Mouse (Mus musculus) midbrain, embryonic 14.5 days (tissue): ENCODE data around the gene Tiam1. TPM values are rescaled to one million over a fixed set of nuclear protein-coding genes. Genes with fewer than 3 reads are reported as not detected.
A peak's percentile ranks its signal among the peaks of the same experiment; 100 is the strongest.

Source experiments
- ATAC-seq: fragments of 200-750 bp; cut with Nextera tagmentation; 2 replicates; pipeline ENCODE4 v1.8.0; 2017; ENCODE audit warnings: moderate number of reproducible peaks, moderate library complexity; ENCODE audit not compliant: low FRiP score, low TSS enrichment
- DNase-seq: peaks from one replicate; pipeline ENCODE4 v3.0.0-alpha.2; 2015
- H3K27ac ChIP-seq: fragments of 300-500 bp; sonication (generic); replicated peaks from 2 replicates; pipeline ENCODE4 v1.5.1; 2014; ENCODE audit warnings: mild to moderate bottlenecking, low read depth, low read length, moderate library complexity
- H3K27me3 ChIP-seq: fragments of 300-500 bp; sonication (generic); 2 replicates; pipeline ENCODE4 v1.6.1; 2014; ENCODE audit warnings: low read length, control low read depth, mixed read lengths; ENCODE audit not compliant: control insufficient read depth, insufficient read depth
- H3K36me3 ChIP-seq: fragments of 300-500 bp; sonication (generic); 2 replicates; pipeline ENCODE4 v1.6.1; 2014; ENCODE audit warnings: low read length, control low read depth; ENCODE audit not compliant: control insufficient read depth, insufficient read depth
- H3K4me1 ChIP-seq: fragments of 300-500 bp; sonication (generic); 2 replicates; pipeline ENCODE4 v1.6.1; 2014; ENCODE audit warnings: mild to moderate bottlenecking, antibody characterized with exemption, low read length, control low read depth; ENCODE audit not compliant: control insufficient read depth, insufficient read depth
- H3K4me2 ChIP-seq: fragments of 300-500 bp; sonication (generic); 2 replicates; pipeline ENCODE4 v1.6.1; 2014; ENCODE audit warnings: mild to moderate bottlenecking, low read length, moderate library complexity
- H3K4me3 ChIP-seq: fragments of 300-500 bp; sonication (generic); replicated peaks from 2 replicates; pipeline ENCODE4 v1.5.1; 2014; ENCODE audit warnings: low read depth, low read length
- H3K9ac ChIP-seq: fragments of 300-500 bp; sonication (generic); replicated peaks from 2 replicates; pipeline ENCODE4 v1.6.1; 2014; ENCODE audit warnings: mild to moderate bottlenecking, low read length, moderate library complexity
- H3K9me3 ChIP-seq: fragments of 300-500 bp; sonication (generic); 2 replicates; pipeline ENCODE4 v1.6.1; 2016; ENCODE audit warnings: low read length, control low read depth, mixed read lengths; ENCODE audit not compliant: control insufficient read depth
- WGBS: fragments of 180-500 bp; shearing (Covaris S2); extraction: QIAGEN DNeasy Blood & Tissue Kit; methylation state at CpG from one replicate; pipeline ENCODE4 v1.1.7; 2014; 5-methylcytosine and 5-hydroxymethylcytosine counted together
- polyA plus RNA-seq: library from polyadenylated mRNA; unstranded; fragments of >200 nt; fragmentation: Nextera tagmentation; extraction: Ambion mirVana; gene quantifications from 2 replicates; pipeline ENCODE4 v1.2.1, GENCODE M21; 2014

Tiam1 gene
- polyA plus RNA-seq, 1 experiment from 2014 or later = 34.6 TPM

DNA sequence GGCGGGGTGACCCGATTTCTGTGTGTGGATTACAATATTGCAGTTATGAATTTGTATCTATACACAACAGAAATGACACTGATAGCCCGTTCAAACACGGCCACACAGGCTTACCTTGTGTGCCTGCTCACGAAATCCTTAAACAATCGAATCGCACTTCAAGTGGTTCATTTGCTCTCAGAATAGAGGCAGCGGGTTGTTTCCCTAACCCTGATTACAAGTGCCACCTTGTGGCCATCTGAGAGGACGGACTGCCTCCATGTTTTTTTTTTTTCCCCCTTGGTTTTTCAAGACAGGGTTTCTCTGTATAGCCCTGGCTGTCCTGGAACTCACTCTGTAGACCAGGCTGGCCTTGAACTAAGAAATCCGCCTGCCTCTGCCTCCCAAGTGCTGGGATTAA, 312.4 kb downstream of the Tiam1 start:
- 37% methylated on average over 10 of the region's 10 CpGs for WGBS
- H3K4me2 ChIP-seq = no peak overlapping the region
- peak; percentile 82 for DNase-seq
- H3K27me3 ChIP-seq = no peaks in the 10 kb centered on the region
- no peaks in the 10 kb centered on the region; the same call in 1 of the 2 replicates for H3K4me1 ChIP-seq
- H3K9me3 ChIP-seq = no peaks in the 10 kb centered on the region
- H3K9ac ChIP-seq = no peak overlapping the region
- H3K4me3 ChIP-seq = no peak overlapping the region
- H3K36me3 ChIP-seq = peaks cover 7% of the 10 kb centered on the region; the same call in 1 of the 2 replicates
- H3K27ac ChIP-seq = 0 out of 2 replicates have a peak overlapping the region, but pooled peaks have one; percentile 5
- ATAC-seq = no peak

DNA sequence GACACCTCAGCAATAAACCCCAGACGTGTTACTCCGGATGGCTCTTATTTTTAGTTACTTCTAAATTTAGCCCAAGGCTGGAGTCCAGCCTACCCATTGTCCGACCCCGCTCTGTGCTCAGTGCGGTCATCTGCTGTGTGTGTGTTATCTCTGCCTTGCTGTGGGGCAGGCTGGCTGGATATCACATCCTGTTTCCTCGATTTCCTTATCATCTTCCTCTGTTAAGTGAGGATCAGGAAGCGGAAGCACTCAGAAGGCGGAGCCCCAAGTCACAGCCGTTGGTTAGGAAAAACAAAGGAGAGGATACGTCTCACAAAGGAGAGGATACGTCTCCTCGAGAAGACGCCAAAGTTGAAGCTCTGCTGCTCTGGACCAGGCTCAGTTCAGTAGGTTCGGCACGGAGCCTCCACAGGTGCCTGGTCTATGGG, 313.3 kb downstream of the Tiam1 start:
- no peaks in the 10 kb centered on the region for H3K27me3 ChIP-seq
- DNase-seq (no peak), ATAC-seq (no peak)

DNA sequence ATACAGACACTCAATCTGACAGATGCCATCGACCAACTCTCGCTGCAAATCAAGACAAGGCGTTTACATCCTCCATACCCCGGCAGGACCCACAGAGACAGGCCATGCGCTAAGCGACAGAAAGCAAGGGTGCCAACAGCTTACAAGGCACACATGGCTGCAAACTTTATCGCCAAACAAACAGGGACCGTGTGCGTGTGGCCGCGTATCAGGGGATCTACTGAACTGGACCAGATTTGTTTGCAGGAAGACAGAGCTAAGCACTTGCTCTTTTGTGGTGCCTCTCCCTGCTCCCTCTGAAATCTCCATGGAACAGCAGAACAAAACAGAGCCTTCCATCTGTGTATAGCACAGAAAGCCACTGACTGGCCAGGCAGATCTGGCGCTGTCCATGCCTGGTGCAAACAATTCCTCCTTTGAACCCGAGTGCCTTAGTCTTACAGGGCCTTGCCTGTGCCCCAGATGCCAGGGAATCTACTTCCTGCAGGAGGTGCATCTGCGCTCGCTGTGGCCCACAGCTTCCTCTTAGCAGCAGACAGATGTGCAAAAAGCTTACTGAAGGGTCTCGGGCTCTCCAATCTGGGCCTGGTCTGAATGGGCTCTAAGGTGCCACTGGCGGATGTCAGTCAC, 316.0 kb downstream of the Tiam1 start:
- no peak overlapping the region for H3K4me3 ChIP-seq
- H3K36me3 ChIP-seq = peaks cover 2% of the 10 kb centered on the region; the same call in 1 of the 2 replicates
- H3K4me2 ChIP-seq = no peak overlapping the region
- DNase-seq (no peak), ATAC-seq (no peak)
- H3K27me3 ChIP-seq = no peaks in the 10 kb centered on the region
- H3K27ac ChIP-seq = no peak overlapping the region
- no peak overlapping the region for H3K9ac ChIP-seq
- WGBS = 68% methylated on average over 17 of the region's 17 CpGs
- H3K4me1 ChIP-seq = no peaks in the 10 kb centered on the region; the same call in 1 of the 2 replicates
- no peaks in the 10 kb centered on the region for H3K9me3 ChIP-seq

More for the DNA sequence above, 313.3 kb downstream of the Tiam1 start:
- Histone ChIP-seq H3K4me2 (no peak overlapping the region), H3K4me3 (no peak overlapping the region), H3K36me3 (peaks cover 7% of the 10 kb centered on the region; the same call in 1 of the 2 replicates), H3K9me3 (no peaks in the 10 kb centered on the region), H3K4me1 (no peaks in the 10 kb centered on the region; the same call in 1 of the 2 replicates), H3K27ac (no peak overlapping the region), H3K9ac (no peak overlapping the region)
- 80% methylated on average over 15 of the region's 15 CpGs for WGBS

DNA sequence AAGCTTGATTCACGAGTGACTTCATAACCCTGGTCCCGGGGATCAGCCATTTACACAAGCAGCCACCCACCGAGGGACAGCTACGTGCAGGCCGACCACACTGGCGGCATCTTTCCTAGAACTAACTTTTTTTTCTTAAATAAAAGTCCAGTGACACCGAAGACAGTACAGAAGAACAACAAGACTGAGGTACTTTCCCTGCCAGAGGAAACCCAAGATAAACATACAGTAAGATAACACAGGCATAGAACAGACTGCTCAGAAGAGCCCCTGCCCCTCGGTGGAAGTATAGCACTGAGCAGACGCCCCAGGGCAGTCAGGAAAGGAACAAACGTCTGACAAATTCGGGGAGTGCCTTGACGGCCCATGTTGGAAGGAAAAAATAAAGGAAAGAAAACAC, 317.7 kb downstream of the Tiam1 start:
- H3K4me3 ChIP-seq = no peak overlapping the region
- no peak for DNase-seq
- no peak overlapping the region for H3K9ac ChIP-seq
- 0 out of 2 replicates have a peak, but pooled peaks cover 3% of the 10 kb centered on the region for H3K36me3 ChIP-seq
- no peak overlapping the region for H3K4me2 ChIP-seq
- ATAC-seq = no peak
- no peak overlapping the region for H3K27ac ChIP-seq
- WGBS = 78% methylated on average over 12 of the region's 12 CpGs
- no peaks in the 10 kb centered on the region for H3K27me3 ChIP-seq
- H3K9me3 ChIP-seq = no peaks in the 10 kb centered on the region
- no peaks in the 10 kb centered on the region; the same call in 1 of the 2 replicates for H3K4me1 ChIP-seq

DNA sequence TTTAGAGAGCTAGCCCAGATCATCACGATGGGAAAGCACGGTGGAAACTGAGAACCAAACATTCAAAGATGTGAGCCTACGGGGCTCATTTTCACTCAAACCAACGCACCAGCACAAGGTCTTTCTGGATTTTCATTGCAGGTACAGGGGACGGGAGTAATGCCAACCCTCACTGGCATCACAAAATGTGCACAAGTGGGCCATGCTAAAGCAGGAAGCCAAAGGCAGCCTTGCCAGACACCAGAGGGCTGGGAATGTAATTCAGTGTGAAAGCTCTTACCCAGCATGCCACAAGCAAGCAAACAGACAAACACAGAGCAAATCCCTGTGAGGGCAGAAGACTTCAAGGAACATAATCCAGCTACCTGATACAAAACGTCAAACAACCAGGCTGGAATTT, 320.7 kb downstream of the Tiam1 start:
- no peak for DNase-seq
- WGBS = 85% methylated on average over 6 of the region's 6 CpGs

DNA sequence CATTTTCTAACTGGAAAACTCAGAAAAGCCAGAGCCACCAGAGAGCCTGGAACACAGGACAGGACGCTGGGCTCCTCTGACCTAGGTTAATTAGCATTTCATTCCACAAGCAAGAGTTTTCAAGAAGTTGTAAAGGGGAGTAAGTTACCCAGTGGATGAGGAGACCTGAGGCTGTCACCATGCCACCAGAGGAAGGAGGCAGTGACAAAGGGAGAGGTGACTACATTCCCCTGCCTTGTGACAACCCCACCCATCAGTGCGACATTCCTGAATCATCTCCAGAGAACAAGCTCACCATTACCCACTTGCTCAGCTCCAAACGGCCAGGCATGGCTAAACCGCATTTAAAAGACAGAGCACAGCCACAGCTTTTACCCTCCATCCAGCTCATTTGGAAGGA, 324.9 kb downstream of the Tiam1 start:
- no peak overlapping the region for H3K27ac ChIP-seq
- H3K9ac ChIP-seq = no peak overlapping the region
- H3K4me2 ChIP-seq = peak overlapping the region; percentile 78
- DNase-seq (no peak), ATAC-seq (no peak)
- WGBS = 19% methylated on average over 4 of the region's 4 CpGs
- H3K4me3 ChIP-seq = no peak overlapping the region
- peaks cover 15% of the 10 kb centered on the region for H3K27me3 ChIP-seq
- no peaks in the 10 kb centered on the region for H3K9me3 ChIP-seq
- H3K4me1 ChIP-seq = peaks cover 36% of the 10 kb centered on the region
- H3K36me3 ChIP-seq = 0 out of 2 replicates have a peak, but pooled peaks cover 4% of the 10 kb centered on the region

More for the DNA sequence above, 320.7 kb downstream of the Tiam1 start:
- H3K4me2 ChIP-seq = no peak overlapping the region
- no peak overlapping the region for H3K4me3 ChIP-seq
- H3K9ac ChIP-seq = no peak overlapping the region
- peaks cover 15% of the 10 kb centered on the region for H3K27me3 ChIP-seq
- peaks cover 9% of the 10 kb centered on the region for H3K4me1 ChIP-seq
- ATAC-seq = no peak
- H3K27ac ChIP-seq = no peak overlapping the region
- no peaks in the 10 kb centered on the region for H3K9me3 ChIP-seq
- H3K36me3 ChIP-seq = 0 out of 2 replicates have a peak, but pooled peaks cover 4% of the 10 kb centered on the region

DNA sequence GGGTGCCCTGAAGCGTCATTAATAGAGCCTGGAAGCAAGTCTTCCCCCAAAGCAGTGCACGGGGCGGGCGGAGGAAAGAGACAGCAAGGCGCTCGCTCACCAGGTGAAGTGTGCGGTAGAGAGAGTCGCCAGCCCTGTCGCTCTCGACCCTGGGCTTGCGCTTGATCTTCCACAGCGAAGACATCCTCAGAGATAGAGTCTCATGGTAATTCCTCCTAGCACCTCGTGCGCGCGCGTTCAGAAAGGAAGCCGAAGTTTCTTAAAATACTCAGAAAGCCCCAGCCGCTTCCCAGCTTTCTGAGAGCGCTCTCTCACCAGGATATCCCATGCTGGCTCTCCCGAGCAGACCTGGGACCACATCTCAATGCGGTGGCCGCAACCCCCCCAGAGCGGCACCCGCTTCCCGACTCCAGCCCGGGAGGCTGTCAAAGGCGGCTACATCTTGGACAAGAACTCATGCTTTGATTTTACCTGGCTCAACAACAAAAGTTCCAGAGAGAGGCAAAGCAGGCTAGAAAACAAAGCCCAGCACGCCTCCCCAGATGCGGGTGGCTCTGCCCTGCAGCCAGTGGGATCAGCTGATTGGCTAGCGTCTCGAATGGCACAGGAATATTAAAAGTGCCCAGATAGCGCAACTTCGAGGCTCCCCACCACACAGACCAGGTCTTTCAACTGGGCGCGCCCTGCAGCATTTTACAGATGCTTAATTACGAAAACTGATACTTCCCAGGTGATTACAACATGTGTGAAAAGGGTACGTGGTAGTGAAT, 325.5 kb downstream of the Tiam1 start:
- Histone ChIP-seq H3K27me3 (peaks cover 15% of the 10 kb centered on the region), H3K9ac (peak overlapping the region; percentile 27; the same call in 1 of the 2 replicates), H3K4me1 (peaks cover 36% of the 10 kb centered on the region), H3K4me3 (peak overlapping the region; percentile 38), H3K9me3 (no peaks in the 10 kb centered on the region), H3K27ac (no peak overlapping the region), H3K36me3 (0 out of 2 replicates have a peak, but pooled peaks cover 4% of the 10 kb centered on the region), H3K4me2 (peak overlapping the region; percentile 78)
- ATAC-seq (peak; percentile 25; the same call in 1 of the 2 replicates), DNase-seq (peak; percentile 60)
- 2% methylated on average over 38 of the region's 38 CpGs for WGBS

DNA sequence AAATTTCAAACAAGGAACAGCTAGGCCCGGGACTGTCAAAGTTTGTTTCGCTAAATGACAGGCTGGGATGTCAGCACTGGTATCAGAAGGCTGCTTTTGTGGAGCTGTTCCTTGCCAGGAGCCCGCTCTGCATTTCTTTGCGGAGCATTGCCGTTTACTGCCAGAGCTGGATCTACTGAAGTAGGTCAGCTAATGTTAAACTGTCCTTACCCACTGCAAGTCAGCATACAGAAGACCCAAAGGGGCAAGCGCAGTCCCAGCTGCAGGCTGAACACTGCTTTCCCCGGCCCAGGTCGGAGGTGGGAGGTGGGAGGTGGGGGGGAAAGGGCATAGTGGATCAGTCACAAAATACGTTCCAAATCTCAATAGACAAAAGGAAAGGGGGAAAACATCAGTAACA, 326.3 kb downstream of the Tiam1 start:
- Histone ChIP-seq H3K4me3 (0 out of 2 replicates have a peak overlapping the region, but pooled peaks have one; percentile 38), H3K36me3 (0 out of 2 replicates have a peak, but pooled peaks cover 4% of the 10 kb centered on the region), H3K9ac (no peak overlapping the region), H3K27me3 (peaks cover 15% of the 10 kb centered on the region), H3K27ac (no peak overlapping the region), H3K9me3 (no peaks in the 10 kb centered on the region), H3K4me1 (peaks cover 36% of the 10 kb centered on the region), H3K4me2 (peak overlapping the region; percentile 78)
- DNase-seq (peak; percentile 37), ATAC-seq (no peak)
- WGBS = 4% methylated on average over 9 of the region's 9 CpGs
